Mouse (Mus musculus) thymus, adult 2 months (tissue): Measurements from ENCODE around the gene Mpdz.

Experiments used
- CTCF ChIP-seq: fragments of 200-500 bp; IDR thresholded peaks from 2 replicates; pipeline ENCODE4 v1.5.1; 2012; ENCODE audit warnings: mild to moderate bottlenecking, control low read depth, low read length, moderate library complexity, borderline replicate concordance; ENCODE audit not compliant: control insufficient read depth, poor library complexity, insufficient read depth; ENCODE audit errors: extremely low read depth
- POLR2A ChIP-seq: fragments of 200-500 bp; IDR thresholded peaks from 2 replicates; pipeline ENCODE4 v1.6.1; 2012; ENCODE audit warnings: mild to moderate bottlenecking, low read length, control low read depth, moderate library complexity; ENCODE audit not compliant: control insufficient read depth, poor library complexity, insufficient read depth; ENCODE audit errors: extremely low read depth

DNA sequence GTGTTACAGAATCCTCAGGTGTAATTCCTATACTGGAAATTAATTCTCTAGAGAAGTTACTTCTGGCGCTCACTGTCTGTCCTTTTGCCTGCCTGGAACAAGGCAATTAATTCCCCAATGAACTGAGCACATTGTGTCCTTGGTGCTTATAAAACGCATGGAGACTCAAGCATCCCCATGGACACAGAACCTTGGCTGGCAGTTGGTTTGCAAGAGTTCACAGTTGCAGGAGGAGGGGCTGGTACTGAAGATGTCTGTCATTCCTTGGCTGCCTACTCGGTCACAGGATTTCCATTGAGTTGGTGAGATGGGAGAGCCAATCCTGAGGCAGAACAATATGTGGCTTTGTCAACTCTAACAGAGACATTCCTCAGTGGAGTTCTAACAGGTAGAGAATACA, 12.5 kb downstream of the Mpdz start:
- TF ChIP-seq POLR2A (no peak), CTCF (no peak)
